Mouse (Mus musculus): Measurements from ENCODE around the gene 1700109H08Rik.
"Not testable (repeated sequence)": the region's sequence is repeated elsewhere in the genome, so short reads cannot be mapped to it uniquely, and the experiment has no call there.

1700109H08Rik gene

GRCm38 (mm10) chr5:3600298-3600697 lies 28.9 kb downstream of the 1700109H08Rik start:
- DNase-seq (ENCODE audit: low spot score), result no peak

GRCm38 (mm10) chr5:3600790-3601189 lies 29.4 kb downstream of the 1700109H08Rik start:
- DNase-seq (ENCODE audit: low spot score), result no peak

- DNase-seq (ENCODE audit: low spot score), result no peak
Observed at GRCm38 (mm10) chr5:3607114-3607513, 35.7 kb downstream of the 1700109H08Rik start.

GRCm38 (mm10) chr5:3609241-3609640 lies 37.9 kb downstream of the 1700109H08Rik start:
- no peak for DNase-seq (ENCODE audit: low spot score)

GRCm38 (mm10) chr5:3611835-3612234 lies 40.5 kb downstream of the 1700109H08Rik start:
- DNase-seq (ENCODE audit: low spot score), result not testable (repeated sequence)

GRCm38 (mm10) chr5:3620486-3620885 lies 49.1 kb downstream of the 1700109H08Rik start:
- DNase-seq (ENCODE audit: low spot score), result no peak

- DNase-seq (ENCODE audit: low spot score), result no peak
Observed at GRCm38 (mm10) chr5:3630055-3630454, 58.7 kb downstream of the 1700109H08Rik start.

- no peak for DNase-seq (ENCODE audit: low spot score)
Observed at GRCm38 (mm10) chr5:3631512-3632271, 60.3 kb downstream of the 1700109H08Rik start.

GRCm38 (mm10) chr5:3632285-3632684 lies 60.9 kb downstream of the 1700109H08Rik start:
- DNase-seq (ENCODE audit: low spot score), result no peak

GRCm38 (mm10) chr5:3633315-3633714 lies 61.9 kb downstream of the 1700109H08Rik start:
- DNase-seq (ENCODE audit: low spot score), result no peak

- peak; percentile 7 for DNase-seq (ENCODE audit: low spot score)
Observed at GRCm38 (mm10) chr5:3633951-3634350, 62.6 kb downstream of the 1700109H08Rik start.

Data from T-cell, adult 2 months (primary cell).